Mouse (Mus musculus) testis, adult 2 months (tissue): ENCODE data around the gene Sympk. TPM values are rescaled to one million over a fixed set of nuclear protein-coding genes. Genes with fewer than 3 reads are reported as not detected.
"Not testable (repeated sequence)": the region's sequence is repeated elsewhere in the genome, so short reads cannot be mapped to it uniquely, and the experiment has no call there.

ENCODE experiments used
- H3K27ac ChIP-seq: fragments of 200-500 bp; 2 replicates; pipeline ENCODE4 v1.5.1; 2012; ENCODE audit warnings: low read depth, low read length; ENCODE audit not compliant: control insufficient read depth, insufficient read depth
- H3K27me3 ChIP-seq: fragments of 200-500 bp; 2 replicates; pipeline ENCODE4 v1.6.1; 2012; ENCODE audit warnings: mild to moderate bottlenecking, low read length, moderate library complexity; ENCODE audit not compliant: control insufficient read depth, insufficient read depth
- H3K36me3 ChIP-seq: fragments of 200-500 bp; 2 replicates; pipeline ENCODE4 v1.6.1; 2012; ENCODE audit warnings: mild to moderate bottlenecking, low read length; ENCODE audit not compliant: control insufficient read depth, insufficient read depth
- H3K4me1 ChIP-seq: fragments of 200-500 bp; 2 replicates; pipeline ENCODE4 v1.6.1; 2012; ENCODE audit warnings: low read length; ENCODE audit not compliant: control insufficient read depth, insufficient read depth
- H3K4me3 ChIP-seq: fragments of 200-500 bp; 2 replicates; pipeline ENCODE4 v1.5.1; 2012; ENCODE audit warnings: low read depth, mild to moderate bottlenecking, low read length, moderate library complexity, mixed read lengths; ENCODE audit not compliant: control insufficient read depth
- CTCF ChIP-seq: fragments of 200-500 bp; IDR thresholded peaks from 2 replicates; pipeline ENCODE4 v1.5.1; 2012; ENCODE audit warnings: low read depth, mild to moderate bottlenecking, inconsistent platforms, low read length, moderate library complexity; ENCODE audit not compliant: control insufficient read depth, insufficient read depth, insufficient replicate concordance
- POLR2A ChIP-seq: fragments of 200-500 bp; IDR thresholded peaks from 2 replicates; pipeline ENCODE4 v1.6.1; 2012; ENCODE audit warnings: low read depth, mild to moderate bottlenecking, inconsistent platforms, low read length, moderate library complexity; ENCODE audit not compliant: control insufficient read depth
- polyA plus RNA-seq: library from polyadenylated mRNA; depleted of rRNA; stranded (reverse); fragments of >200 nt; gene quantifications from 2 replicates; pipeline ENCODE4 v1.2.3, GENCODE M21; 2012

Gene Sympk
- polyA plus RNA-seq, 1 experiment: 196 TPM

DNA sequence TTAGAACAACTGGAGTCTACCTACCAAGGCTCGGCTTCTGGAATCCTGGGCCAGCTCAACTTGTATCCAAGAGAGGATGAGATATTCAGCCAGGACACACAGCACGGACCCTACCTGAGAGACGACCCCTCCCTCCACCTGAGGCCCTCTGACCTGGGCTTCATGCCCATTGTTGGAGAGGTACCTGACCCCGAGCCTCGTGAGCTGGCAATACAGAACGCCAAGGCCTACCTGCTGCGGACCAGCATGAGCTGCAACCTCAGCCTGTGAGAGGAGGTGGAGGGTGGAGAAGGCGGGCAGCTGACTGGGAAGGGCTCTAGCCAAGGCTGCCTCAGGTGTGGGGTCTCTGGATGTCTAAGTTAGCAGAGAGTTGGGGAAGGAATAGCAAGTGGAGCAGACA lies 30.9 kb downstream of the Sympk start:
- no peaks in the 10 kb centered on the region for H3K36me3 ChIP-seq
- TF ChIP-seq POLR2A (no peak), CTCF (no peak)

DNA sequence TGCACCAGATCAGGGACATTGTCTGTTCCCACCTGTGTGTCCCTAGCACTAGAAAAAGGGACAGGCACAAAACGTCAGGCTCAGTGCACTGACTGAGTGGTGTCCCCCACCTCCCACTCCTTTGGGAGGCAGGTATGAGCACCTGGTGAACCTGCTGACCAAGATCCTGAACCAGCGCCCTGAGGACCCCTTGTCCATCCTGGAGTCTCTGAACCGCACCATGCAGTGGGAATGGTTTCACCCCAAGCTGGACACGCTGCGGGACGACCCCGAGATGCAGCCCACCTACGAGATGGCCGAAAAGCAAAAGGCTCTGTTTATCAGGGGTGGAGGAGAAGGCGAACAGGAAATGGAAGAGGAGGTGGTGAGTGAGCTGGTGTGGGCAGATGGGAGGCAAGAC lies 33.2 kb downstream of the Sympk start:
- H3K4me3 ChIP-seq: no peak overlapping the region
- TF ChIP-seq CTCF (no peak), POLR2A (no peak)
- H3K27ac ChIP-seq: no peak overlapping the region
- H3K27me3 ChIP-seq: no peaks in the 10 kb centered on the region
- no peaks in the 10 kb centered on the region for H3K36me3 ChIP-seq
- peaks cover 13% of the 10 kb centered on the region for H3K4me1 ChIP-seq

More for the DNA sequence above, 30.9 kb downstream of the Sympk start:
- Histone ChIP-seq H3K4me1 (peaks cover 13% of the 10 kb centered on the region), H3K27me3 (no peaks in the 10 kb centered on the region), H3K4me3 (peak overlapping the region; percentile 87), H3K27ac (peak overlapping the region; percentile 80)

DNA sequence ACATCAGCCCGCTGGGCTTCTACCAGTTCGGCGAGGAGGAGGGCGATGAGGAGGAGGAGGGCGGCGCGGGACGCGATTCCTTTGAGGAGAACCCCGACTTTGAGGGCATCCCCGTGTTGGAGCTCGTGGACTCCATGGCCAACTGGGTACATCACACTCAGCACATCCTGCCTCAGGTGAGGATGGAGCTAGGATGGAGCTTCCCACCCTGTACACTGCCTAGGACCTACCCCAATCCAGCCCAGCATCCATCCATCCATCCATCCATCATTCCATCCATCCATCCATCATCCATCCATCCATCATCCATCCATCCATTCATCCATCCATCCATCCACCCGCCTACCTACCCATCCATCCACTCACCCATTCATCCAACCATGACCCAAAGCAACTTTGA lies 41.7 kb downstream of the Sympk start:
- Histone ChIP-seq H3K4me3 (no peak overlapping the region; the same call in 1 of the 2 replicates), H3K4me1 (peaks cover 20% of the 10 kb centered on the region), H3K27ac (no peak overlapping the region), H3K27me3 (no peaks in the 10 kb centered on the region), H3K36me3 (no peaks in the 10 kb centered on the region)
- TF ChIP-seq CTCF (no peak), POLR2A (no peak; the same call in 1 of the 2 replicates)

DNA sequence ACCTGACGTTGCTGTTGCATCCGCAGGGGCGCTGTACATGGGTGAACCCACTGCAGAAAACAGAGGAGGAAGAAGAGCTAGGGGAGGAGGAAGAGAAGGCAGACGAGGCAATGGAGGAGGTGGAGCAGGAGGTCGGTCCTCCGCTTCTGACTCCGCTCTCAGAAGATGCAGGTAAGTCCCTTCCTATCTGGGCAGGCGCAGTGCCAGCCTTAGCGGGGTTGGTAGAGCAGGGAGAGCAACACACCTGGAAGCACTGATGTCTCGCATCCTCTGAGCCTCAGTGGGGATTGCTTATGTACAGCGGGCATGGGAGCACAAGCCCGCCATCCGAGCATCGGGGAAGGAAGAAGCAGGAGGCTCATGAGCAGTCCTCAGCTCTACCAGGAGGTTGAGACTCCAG lies 42.9 kb downstream of the Sympk start:
- no peak; the same call in 1 of the 2 replicates for TF ChIP-seq CTCF
- TF ChIP-seq POLR2A: no peak
- Histone ChIP-seq H3K4me1 (peaks cover 20% of the 10 kb centered on the region), H3K27ac (no peak overlapping the region), H3K36me3 (no peaks in the 10 kb centered on the region), H3K4me3 (no peak overlapping the region), H3K27me3 (no peaks in the 10 kb centered on the region)

DNA sequence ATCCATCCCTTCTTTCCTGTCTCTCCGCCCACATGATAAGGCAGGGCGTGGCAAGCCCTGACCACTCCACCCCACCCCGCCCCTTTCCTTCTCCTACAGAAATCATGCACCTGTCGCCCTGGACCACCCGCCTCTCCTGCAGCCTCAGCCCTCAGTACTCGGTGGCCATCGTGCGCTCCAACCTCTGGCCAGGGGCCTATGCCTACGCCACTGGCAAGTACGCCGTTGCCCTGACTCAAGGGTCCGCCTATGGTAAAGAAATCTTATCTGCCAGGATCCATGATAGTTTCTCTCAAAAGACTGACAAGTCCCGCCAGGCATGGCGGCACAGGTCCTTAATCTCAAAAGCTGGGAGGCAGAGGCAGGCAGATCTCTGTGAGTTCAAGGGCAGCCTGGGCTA lies 43.8 kb downstream of the Sympk start:
- Histone ChIP-seq H3K36me3 (no peaks in the 10 kb centered on the region), H3K4me1 (peaks cover 21% of the 10 kb centered on the region), H3K4me3 (no peak overlapping the region), H3K27ac (no peak overlapping the region), H3K27me3 (no peaks in the 10 kb centered on the region)
- TF ChIP-seq CTCF (no peak), POLR2A (no peak)

DNA sequence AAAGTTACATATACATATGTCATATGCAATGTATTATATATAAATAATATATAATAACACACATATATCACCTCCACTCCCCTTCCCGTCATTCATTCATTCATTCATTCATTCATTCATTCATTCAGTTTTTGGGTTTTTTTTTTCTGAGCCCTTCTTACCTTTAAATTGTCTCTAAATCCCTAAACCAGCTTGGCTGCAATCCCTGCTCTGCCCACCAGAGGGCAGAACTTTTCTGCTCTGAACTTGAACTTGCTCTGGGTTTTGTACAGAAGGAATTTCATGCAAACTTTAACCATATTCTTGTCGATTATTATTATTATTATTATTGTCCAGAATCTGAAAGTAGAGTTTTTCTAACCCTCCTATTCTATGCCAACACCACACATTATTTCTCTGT lies 44.5 kb downstream of the Sympk start:
- Histone ChIP-seq H3K4me3 (no peak overlapping the region), H3K4me1 (peaks cover 28% of the 10 kb centered on the region), H3K27ac (no peak overlapping the region), H3K27me3 (no peaks in the 10 kb centered on the region), H3K36me3 (no peaks in the 10 kb centered on the region)
- no peak for TF ChIP-seq POLR2A
- 0 out of 2 replicates have a peak, but pooled peaks have one; percentile 22 for TF ChIP-seq CTCF

DNA sequence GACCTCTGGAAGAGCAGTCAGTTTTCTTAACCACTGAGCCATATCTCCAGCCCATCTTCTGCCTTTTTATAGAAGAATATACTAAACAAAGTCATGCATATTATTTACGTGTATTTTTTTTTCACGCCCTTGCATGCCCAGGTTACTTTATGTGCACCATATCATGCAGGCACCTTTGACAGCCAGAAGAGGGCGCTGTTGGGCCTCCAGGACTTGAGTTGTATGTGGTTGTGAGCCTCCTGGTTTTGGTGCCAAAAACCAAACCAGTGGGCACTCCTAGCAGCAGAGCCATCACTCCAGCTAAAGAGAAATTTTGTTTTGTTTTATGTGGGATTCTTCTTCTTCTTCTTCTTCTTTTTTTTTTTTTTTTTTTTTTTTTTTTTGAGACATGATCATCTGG lies 45.3 kb downstream of the Sympk start:
- H3K27me3 ChIP-seq: no peaks in the 10 kb centered on the region
- no peaks in the 10 kb centered on the region for H3K36me3 ChIP-seq
- TF ChIP-seq POLR2A: no peak
- TF ChIP-seq CTCF: peak; percentile 75; the same call in 1 of the 2 replicates
- H3K4me1 ChIP-seq: peaks cover 29% of the 10 kb centered on the region
- no peak overlapping the region for H3K27ac ChIP-seq
- H3K4me3 ChIP-seq: no peak overlapping the region

DNA sequence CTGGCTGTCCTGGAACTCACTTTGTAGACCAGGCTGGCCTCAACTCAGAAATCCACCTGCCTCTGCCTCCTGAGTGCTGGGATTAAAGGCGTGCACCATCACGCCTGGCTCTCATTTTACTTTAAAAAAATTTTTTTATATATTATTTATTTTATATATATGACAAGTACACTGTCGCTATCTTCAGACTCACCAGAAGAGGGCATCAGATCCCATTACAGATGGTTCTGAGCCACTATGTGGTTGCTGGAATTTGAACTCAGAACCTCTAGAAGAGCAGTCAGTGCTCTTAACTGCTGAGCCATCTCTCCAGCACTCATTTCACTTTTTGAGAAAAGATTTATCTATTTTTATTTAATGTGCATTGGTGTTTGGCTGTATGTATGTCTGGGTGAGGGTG lies 46.8 kb downstream of the Sympk start:
- not testable (repeated sequence) for H3K36me3 ChIP-seq, H3K27me3 ChIP-seq, H3K27ac ChIP-seq, H3K4me3 ChIP-seq
- H3K4me1 ChIP-seq: peaks cover 27% of the 10 kb centered on the region
